Mouse (Mus musculus) liver, adult 2 months (tissue): ENCODE results near the gene Nek6.

Experiments
- CTCF ChIP-seq: fragments of 200-500 bp; IDR thresholded peaks from 2 replicates; pipeline ENCODE4 v1.5.1; 2011; ENCODE audit warnings: low read depth, low read length, control low read depth
- POLR2A ChIP-seq: fragments of 200-500 bp; IDR thresholded peaks from 2 replicates; pipeline ENCODE4 v1.6.1; 2011; ENCODE audit warnings: low read length, control low read depth; ENCODE audit not compliant: insufficient read depth; ENCODE audit errors: extremely low read depth

DNA sequence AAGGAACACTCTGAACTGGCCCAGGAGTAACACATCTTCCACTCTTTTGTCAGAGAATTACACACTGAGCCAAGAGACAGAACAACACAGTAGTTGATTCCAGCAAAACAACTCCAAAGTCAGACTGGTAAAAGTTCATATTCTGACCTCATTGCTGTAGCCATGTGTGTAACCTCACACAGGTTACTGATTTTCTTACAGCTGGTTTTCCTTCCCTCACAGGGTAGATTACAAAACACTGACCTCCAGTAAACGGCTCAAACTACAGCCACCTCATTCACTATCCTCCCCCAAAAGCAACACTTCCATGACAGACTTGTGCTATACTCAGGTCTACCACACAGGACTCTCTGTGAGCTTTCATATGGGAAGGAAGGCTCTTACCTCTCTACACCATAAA lies 96.3 kb downstream of the Nek6 start:
- TF ChIP-seq CTCF (no peak), POLR2A (no peak)
